Mouse (Mus musculus) liver, adult (tissue): ENCODE results near the gene Gm21905.

Experiments used
- GATA4 ChIP-seq: IDR thresholded peaks from 2 replicates; pipeline ENCODE4 v1.6.1; 2014; ENCODE audit warnings: mild to moderate bottlenecking, low read length; ENCODE audit not compliant: insufficient replicate concordance

Gm21905 gene

GRCm38 (mm10) chr5:67898921-67899320 is 47.3 kb downstream of the Gm21905 start:
- TF ChIP-seq GATA4: no peak

- no peak for TF ChIP-seq GATA4
Measured at GRCm38 (mm10) chr5:67884422-67885210, 61.6 kb downstream of the Gm21905 start.

GRCm38 (mm10) chr5:67883564-67884171 is 62.6 kb downstream of the Gm21905 start:
- no peak for TF ChIP-seq GATA4
